Mouse (Mus musculus) layer of hippocampus, postnatal 10 days (tissue): ENCODE data around the gene Dars2. TPM values are rescaled to one million over a fixed set of nuclear protein-coding genes. Genes with fewer than 3 reads are reported as not detected.

Experiments used
- DNase-seq, 2 experiments: peaks; one replicate each; pipeline ENCODE4 v3.0.0; 2021; ENCODE audit warnings: low spot score in 2 of 2
- long read RNA-seq: library from polyadenylated mRNA; stranded (forward); transcript quantifications from one replicate; pipeline ENCODE4 v2.0.0, GENCODE M21; 2023
- total RNA-seq, 2 experiments: library from RNA; stranded (reverse); gene quantifications; 2 replicates each; pipeline ENCODE4 v1.2.3; 2021

Gene Dars2
- 10 to 100 TPM; 23.7 to 24.6 TPM for total RNA-seq
- long read RNA-seq, transcript Dars2-201 (17 exons, 3,619 nt) = major isoform, 25 of 32 reads
- long read RNA-seq, partial matches to known transcripts = 0 of 32 reads
- long read RNA-seq, other reads (novel, unspliced or antisense) = 7 of 32 reads

DNA sequence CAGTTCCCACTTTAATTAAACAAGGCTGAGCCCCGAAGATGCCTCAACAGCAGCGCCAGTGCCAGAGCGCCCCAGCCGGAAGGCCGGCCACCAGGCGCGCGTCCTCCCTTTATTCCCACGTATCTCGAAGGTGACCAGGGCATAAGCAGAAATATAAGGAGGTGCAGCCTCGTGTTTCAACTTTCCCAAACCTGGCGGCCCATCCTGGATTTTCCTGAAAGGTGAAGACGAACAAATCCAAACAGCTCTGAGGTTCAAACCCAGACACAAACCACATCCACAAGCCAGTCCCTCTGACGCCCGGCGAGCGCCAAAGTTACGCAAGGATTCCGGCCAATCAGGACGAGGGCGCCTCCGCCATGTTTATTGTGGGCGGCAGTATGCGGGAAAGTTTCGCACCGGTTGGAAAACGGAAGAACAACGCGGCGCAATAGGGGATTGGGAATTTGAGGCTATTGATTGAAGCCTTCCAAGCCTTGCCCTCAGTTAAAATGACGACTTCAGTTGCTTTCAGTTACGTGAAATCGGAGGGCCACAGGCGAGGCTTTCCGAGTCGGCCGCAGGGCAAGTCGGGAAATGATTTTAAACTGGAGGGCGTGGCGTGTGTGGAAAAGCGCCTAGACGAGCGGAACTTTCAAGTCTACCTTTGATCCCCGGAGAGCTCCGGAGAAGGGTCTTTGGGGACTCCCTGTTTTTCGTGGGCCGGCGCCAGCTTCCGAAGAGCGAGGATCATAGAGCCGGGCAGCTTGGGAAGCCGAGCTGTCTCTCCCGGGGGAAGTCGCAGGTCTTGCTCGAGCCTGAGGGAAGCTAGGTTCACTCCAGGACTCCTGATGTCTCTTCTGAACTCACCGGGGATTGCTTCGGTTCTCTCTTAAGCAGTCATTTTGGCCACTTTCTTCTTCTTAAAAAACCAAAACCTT lies at the start of gene Dars2, which contains the start of gene Cenpl:
Gene Dars2, minus strand, starts transcription at position 307 of the 920 bp plus-strand sequence.
Gene Cenpl, plus strand, starts transcription at position 362 of the 920 bp plus-strand sequence.
- DNase-seq = peak; percentile 95 to 97

DNA sequence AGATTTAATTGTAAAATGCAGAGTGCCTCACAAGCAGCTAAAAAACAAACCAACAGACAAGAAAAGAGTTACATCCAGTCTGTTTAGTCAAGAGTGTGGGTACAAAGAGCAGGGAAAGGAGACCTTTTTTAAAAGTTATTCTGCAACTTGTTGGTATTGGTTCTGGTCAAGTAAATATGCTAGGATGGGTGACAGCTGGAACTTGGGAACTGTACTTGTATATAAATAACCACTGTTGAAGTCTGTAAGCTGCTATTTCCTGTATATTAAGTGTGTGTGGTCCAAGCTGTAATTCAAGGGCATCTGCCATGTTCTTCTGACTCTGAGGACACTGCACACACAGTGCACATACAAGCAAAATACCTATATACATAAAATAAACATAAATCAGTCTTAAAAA lies 44.1 kb upstream of the Dars2 start:
- no peak for DNase-seq

DNA sequence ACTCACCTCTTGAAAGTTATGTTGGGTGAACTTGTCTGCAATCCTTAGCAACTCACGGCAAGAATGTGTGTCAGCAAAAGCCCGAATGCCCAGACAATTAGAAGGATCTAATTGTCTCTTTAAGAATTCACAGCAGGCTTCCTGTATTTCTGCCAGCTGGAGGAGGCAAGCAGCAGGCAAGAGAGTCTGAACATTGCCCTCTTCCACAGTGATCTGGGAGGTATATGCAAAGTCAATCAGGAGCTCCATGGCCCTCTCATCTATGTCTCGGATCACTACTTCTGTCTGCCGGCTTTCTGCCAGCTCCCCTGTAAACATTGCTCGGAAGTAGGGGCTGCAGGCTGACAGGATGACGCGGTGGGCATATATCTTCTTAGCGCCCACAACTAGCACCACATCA lies 38.8 kb upstream of the Dars2 start:
- no peak for DNase-seq

DNA sequence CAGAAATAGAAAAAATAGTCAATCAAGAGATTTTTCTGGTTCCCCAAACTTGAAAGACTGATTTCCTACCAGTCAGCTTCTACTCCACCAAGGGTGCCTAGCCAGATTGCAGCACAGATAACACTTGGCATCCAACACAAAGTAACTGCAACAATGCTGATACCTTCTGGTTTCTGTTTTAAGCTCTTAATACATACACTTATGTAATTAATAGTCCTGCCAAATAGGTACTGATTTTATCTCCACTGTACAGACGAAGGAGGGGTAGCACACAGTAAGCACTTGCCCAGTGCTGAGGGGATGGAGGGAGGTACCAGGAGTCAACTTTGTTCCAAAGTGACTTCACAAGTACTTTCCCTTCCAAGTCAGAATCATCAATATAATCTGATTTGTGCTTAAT lies 33.4 kb upstream of the Dars2 start:
- no peak for DNase-seq

DNA sequence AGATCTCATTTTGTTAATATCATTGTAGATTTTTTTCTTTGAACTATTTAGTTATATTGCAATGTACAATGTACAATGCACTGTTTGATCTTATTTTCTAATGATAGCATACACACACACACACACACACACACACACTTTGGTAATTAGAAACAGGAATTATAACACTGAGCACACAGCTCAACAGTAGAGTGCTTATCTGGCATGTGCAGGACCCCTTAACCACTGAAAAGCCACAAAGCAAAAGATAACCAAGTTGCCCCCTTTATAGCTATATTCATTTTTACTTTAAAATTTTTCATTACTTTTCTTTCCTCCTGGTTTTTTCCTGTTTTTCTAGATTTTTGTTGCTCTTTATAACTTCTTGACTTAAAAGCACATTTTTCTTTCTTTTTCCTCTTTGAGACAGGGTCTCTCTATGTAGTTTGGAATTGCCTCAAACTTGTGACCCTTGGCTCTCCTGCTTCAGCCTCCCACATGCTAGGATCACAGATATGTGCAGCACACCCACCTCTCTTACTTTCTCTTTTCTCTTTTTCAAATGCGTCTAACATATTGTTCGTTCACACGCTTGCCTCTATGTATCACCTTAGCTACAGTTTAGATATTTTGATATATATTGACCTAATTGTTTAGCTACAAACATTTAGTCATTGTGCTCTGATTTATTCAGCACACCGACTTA lies 29.4 kb upstream of the Dars2 start:
- DNase-seq = no peak

DNA sequence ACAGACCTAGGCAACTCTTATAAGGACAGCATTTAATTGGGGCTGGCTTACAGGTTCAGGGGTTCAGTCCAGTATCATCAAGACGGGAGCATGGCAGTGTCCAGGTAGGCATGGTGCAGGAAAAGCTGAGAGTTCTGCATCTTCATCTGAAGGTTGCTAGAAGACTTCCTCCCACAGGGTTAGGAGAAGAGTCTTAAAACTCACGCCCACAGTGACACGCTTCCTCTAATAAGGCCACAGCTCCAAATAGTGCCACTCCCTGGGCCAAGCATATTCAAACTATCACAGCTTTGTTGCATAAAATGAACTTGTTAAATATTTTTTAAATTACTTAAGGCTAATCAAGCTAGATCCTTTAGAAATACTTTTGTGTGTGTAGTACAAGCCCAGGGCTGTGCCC lies 6.8 kb upstream of the Dars2 start:
- no peak for DNase-seq

DNA sequence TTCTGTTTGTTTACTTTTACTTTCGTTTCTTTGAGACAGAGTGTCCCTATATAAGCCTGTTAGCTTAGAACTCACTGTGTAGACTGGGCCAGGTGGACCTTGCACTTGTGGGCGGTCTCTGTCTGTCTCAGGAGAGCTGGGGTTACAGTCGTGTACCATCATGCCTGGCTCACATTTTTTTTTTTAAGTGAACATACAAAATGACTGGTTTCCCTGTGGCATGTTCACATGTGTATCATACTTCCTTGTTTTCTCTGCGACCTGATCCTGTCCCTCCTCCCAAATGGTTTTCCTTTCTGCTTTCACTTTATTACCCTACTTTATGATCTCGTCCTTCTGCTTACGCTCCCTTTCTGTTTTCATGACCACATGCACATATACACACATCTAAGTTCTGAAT lies 5.8 kb upstream of the Dars2 start:
- no peak for DNase-seq

DNA sequence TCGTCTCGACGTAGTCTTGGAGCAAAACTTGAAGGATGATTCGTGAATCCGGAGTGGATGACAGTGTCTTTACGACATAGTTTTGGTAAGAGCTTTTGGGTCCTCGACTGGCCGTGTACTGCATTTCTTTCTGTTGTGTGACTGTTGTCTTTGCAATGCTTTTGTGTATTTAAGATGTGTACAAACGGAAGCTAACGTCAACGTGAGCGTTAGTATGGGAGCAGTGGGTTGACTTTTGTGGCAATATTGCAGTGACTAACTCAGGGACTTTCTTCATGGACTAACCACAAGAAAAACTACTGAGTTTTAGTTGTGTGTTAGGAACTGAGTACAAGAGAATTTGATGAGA lies 788 bp upstream of the Dars2 start:
- DNase-seq = no peak

DNA sequence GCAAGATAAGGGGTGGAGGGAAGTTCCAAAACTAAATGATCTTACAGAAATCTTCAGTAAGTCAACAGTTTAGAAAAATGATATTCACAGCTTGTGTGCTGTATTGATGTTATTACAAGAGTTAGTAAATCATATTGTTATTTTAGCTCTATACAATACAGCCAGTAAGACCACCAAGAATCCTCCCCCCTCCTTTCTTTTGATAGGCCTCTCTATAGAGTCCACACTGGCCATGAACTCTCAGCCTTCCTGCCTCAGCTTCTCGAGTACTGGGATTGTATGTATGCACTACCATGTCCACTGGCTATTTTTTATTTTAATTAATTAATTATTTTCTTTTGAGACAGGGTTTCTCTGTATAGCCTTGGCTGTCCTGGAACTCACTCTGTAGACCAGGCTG lies 7.1 kb downstream of the Dars2 start:
- DNase-seq = no peak

DNA sequence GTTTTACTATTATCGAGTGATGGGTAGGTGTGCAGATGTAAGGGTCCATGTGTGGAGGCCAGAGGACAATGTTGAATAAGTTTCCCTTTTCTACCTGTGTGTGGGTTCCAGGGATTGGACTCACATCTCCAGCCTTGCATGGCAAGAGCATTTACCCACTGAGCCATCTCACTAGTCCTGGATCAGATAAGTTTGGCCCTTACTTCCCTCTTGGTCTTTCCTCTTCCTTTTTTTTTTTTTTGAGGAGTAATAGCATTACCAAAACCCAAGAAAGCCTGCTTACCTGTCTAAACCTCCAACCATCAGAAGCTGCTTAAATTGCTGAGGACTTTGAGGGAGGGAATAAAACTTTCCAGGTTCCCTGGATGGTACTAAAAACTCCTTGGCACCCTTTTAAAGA lies 13.3 kb downstream of the Dars2 start:
- no peak for DNase-seq

DNA sequence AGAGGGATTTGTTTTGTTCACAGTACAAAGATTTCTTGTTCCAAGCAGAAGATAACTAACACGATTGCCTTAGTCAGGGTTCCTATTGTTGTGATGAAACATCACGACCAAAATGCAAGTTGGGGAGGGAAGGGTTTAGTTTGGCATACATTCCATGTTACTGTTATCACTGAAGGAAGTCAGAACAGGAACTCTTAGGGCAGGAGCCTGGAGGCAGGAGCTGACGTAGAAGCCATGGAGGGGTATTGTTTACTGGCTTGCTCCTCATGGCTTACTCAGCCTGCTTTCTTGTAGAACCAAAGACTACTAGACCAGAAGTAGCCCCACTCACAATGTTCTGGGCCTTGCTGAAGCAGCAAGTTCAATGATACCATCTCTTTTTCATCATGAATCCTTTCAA lies 23.5 kb downstream of the Dars2 start:
- no peak for DNase-seq

DNA sequence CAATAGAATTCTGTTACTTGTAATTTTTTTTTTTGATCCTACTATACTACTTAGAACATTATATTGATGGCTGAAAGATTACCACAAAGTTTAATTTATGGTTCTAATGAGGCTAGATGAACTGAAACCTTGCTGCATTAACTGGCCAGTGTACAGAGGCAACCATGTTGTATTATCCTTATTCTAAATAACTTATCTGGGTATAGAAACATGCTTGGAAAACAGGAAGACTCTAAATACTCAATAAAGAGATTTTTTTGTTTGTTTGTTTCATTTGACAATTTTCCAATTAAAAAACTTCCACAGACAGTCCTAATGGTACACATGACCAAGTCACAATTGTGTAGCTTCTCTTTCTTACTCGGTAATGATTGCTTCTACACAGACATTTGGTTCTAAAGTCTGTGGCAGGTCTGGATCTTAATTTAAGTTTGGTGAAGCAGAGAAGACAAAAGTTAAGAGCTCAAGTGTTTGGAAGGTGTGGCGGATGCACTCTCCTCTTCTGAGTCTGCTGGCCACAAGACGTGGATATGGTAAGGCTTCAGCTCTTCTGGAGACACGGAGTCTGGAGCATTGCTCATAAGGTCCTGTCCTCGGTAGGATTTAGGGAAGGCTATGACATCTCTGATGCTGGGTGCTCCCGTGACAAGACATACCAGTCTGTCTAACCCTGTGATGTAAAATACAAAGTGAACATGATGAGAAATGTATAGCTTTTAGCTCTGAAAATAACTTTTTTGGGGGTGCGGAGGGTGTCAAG lies 29.0 kb downstream of the Dars2 start:
- DNase-seq = no peak

DNA sequence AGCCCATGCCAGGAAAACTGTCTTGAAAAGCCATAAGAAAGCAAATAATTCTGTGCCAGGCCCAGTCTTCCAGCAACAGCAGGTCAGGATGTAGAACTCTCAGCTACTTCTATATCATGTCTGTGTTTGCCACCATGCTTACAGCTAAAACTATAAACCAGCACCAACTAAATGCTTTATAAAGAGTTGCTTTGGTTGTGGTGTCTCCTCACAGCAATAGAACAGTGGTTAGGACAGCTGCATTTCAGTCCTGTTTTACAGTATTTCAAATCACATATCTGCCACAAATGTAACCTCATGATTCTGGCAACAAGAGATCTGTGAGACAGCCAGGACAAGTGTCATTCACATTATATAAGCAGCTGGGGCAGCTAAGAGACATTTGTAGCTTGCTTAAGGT lies 29.6 kb downstream of the Dars2 start:
- no peak for DNase-seq

DNA sequence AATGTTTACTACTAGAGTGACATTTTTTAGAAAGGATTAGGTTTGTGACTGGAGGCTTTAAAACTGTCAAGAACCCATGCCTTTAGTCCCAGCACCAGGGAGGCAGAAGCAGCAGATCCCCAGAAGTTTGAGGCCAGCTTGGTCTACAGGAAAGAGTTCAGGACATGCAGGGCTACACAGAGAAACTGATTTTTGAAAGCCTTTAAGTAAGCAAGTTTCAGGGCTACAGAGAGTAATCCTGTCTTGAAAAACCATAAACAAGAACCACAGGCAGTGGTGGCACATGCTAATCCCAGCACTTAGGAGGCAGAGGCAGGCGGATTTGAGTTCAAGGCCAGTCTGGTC lies 30.1 kb downstream of the Dars2 start:
- DNase-seq = no peak

DNA sequence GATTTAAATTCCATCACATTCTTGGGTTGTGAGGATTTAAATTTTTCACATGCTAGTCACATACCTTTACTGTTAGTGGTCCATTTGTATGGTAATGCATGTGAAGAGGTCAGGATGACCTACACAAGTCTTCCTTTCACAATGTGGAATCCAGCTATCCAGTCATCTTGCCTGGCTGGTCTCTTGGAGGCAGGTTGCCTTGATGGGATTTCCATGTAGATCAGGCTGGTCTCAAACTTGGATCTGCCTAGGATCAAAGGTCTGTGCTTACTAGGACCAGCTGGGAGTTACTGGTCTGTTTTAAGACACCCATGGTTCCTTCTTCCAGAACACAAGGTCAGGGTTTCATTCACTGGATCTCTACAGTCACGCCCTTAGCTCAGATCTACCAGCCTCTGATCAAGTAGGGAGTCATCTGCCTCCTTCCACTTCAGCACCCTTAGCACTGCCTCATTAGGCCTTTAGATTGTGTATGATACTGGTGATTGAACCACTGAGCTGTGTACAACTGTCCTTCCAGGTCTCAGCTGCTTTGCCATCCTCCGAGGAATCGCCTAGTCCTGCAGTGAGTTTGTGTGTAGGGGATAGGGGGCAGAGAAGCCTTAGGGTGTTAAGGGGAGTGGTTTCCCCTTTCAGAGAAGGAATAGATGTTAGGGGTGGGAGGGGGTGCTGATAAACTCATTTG lies 30.6 kb downstream of the Dars2 start:
- DNase-seq = peak; percentile 13 to 22

DNA sequence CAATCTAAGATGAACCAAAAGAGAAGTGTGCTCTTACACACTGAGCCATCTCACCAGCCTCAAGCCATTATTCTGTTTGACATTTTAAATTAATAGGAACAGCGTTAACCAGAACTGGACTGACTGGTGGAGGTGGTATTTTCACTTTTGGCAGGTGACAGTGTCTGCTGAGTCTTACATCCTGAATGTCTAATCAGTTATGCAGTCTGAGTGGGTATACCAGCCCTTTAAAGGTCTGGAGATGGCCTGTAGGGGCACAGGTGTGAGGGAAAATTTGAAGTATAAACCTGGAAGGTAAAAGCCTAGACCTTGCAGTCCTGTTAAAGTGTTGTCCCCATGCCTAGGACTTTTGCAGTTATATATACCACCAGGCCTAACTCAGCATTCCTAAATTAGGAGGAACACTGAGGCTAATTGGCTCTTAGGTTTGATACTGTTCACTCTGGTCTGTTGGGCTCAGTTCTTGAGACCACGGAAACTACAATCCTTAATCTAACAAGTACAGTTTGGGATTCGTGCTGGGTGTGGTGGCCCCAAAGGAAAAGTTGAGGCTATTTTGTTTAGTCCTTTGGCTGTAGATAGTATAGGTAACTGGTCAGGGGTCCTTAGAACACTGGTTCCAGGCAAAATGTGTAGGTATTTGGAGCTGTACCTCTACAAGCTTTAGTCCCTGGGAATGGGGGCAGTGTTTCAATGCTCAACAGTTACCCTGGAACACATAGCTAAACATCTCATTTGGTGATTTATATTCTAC lies 31.3 kb downstream of the Dars2 start:
- peak in 1 of 2 experiments; percentile 4 for DNase-seq

DNA sequence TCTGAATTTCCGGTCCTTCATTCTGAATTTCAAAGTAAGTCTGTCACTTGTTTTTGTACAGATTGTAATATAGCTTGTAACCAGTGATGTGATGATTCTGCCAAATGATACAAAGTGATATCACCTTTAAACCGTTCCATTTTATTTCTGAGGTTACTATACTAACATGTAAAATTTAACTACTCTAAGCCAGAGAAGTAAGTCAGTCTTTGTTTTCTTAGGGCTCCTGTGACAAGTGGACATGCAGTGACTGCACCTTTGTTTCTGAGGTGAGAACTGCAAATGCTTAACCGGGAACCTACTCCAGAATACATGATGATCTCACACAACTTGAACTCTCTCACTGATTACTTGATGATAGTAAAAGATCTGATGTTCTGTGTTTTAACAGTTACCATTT lies 32.5 kb downstream of the Dars2 start:
- no peak for DNase-seq

DNA sequence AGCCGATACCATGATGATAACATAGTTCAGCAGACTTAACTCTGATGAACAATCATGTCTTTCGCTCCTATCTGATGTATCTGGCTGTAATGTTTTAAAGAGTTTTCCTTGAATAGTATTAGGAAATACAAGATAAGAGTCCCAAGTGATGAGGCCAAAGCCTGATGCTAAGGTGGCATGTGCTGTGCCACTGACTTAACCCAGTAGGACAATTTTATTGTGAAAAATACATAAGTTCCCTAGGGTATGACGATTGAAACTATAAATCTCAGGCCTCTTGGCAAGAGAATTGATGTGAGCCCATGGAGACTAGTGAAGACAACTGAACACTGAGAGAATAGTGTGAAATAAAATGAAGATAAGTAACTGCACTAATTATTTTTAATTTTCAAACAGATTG lies 32.9 kb downstream of the Dars2 start:
- no peak for DNase-seq

DNA sequence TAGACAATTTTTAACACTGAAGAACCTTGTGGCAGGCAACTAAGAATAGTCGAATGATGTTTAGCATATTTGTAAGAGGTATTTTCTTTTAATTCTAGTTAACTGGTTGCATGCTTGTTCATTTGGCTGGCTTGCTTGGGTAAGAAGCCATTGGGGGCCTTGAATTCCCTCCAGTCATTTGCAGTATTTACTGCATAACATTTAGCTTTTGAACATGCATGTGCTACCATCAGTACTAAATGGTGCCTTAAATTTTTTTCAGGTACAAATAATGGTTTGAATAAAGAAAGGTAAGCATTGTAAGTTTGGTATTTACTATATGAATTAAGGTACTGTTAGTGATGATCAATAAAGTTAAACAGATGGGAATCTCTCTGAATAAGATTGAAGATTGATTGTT lies 33.4 kb downstream of the Dars2 start:
- no peak for DNase-seq

DNA sequence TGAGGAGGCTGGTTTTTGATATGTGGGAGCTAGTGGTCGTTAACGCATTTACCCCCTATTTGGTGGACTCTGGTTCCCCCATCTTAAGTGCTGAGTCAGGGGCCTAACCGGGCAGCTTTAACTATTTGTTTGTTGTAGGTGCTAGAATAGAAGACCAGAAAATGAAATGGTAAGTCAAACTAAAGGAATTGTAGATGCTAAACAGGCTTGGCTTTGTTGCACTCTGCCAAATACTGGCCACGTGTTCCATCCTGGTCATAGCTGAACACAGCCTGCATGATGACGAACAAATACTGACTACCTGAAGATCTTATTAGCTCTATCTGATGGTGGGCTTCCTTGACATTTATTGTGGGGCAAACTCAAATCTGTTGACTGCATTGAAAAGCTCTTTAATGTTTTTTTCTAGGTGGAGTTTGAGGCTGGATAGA lies 34.0 kb downstream of the Dars2 start:
- peak; percentile 12 to 30 for DNase-seq
